Mouse (Mus musculus) midbrain, embryonic 15.5 days (tissue): ENCODE measurements around the gene Opa3. TPM values are rescaled to one million over a fixed set of nuclear protein-coding genes. Genes with fewer than 3 reads are reported as not detected.

Experiments
- ATAC-seq: fragments of 200-750 bp; cut with Nextera tagmentation; replicated peaks from 2 replicates; pipeline ENCODE4 v1.8.0; 2017; ENCODE audit warnings: moderate TSS enrichment
- H3K27ac ChIP-seq: fragments of 300-500 bp; sonication (generic); 2 replicates; pipeline ENCODE4 v1.5.1; 2015; ENCODE audit warnings: mild to moderate bottlenecking, inconsistent platforms
- H3K27me3 ChIP-seq: fragments of 300-500 bp; sonication (generic); replicated peaks from 2 replicates; pipeline ENCODE4 v1.6.1; 2015; ENCODE audit warnings: inconsistent platforms
- H3K36me3 ChIP-seq: fragments of 300-500 bp; sonication (generic); replicated peaks from 2 replicates; pipeline ENCODE4 v1.6.1; 2015; ENCODE audit warnings: inconsistent platforms
- H3K4me1 ChIP-seq: fragments of 300-500 bp; sonication (generic); 2 replicates; pipeline ENCODE4 v1.6.1; 2015; ENCODE audit warnings: inconsistent platforms
- H3K4me2 ChIP-seq: fragments of 300-500 bp; sonication (generic); 2 replicates; pipeline ENCODE4 v1.6.1; 2015; ENCODE audit warnings: inconsistent platforms, mild to moderate bottlenecking, moderate library complexity
- H3K4me3 ChIP-seq: fragments of 300-500 bp; sonication (generic); 2 replicates; pipeline ENCODE4 v1.5.1; 2015; ENCODE audit warnings: mild to moderate bottlenecking, inconsistent platforms
- H3K9ac ChIP-seq: fragments of 300-500 bp; sonication (generic); 2 replicates; pipeline ENCODE4 v1.6.1; 2015; ENCODE audit warnings: mild to moderate bottlenecking, inconsistent platforms
- H3K9me3 ChIP-seq: fragments of 300-500 bp; sonication (generic); 2 replicates; pipeline ENCODE4 v1.6.1; 2016; ENCODE audit warnings: inconsistent platforms
- WGBS: fragments of 180-500 bp; shearing (Covaris S2); methylation state at CpG from one replicate; pipeline ENCODE4 v1.1.7; 2015; ENCODE audit warnings: mixed read lengths; 5-methylcytosine and 5-hydroxymethylcytosine counted together
- polyA plus RNA-seq: library from polyadenylated mRNA; unstranded; fragments of >200 nt; fragmentation: Nextera tagmentation; extraction: Ambion mirVana; gene quantifications from 2 replicates; pipeline ENCODE4 v1.2.1, GENCODE M21; 2015

Opa3 gene
- polyA plus RNA-seq, 1 experiment from 2014 or later = 37.9 TPM

GRCm38 (mm10) chr7:19295503-19296185 is 67.5 kb downstream of the Opa3 start:
- H3K27me3 ChIP-seq = no peaks in the 10 kb centered on the region
- peak overlapping the region; percentile 7; the same call in 1 of the 2 replicates for H3K4me3 ChIP-seq
- H3K36me3 ChIP-seq = peaks cover 21% of the 10 kb centered on the region
- no peaks in the 10 kb centered on the region for H3K9me3 ChIP-seq
- H3K4me2 ChIP-seq = peak overlapping the region; percentile 40
- WGBS = 15% methylated on average over 20 of the region's 22 CpGs
- peaks cover 10% of the 10 kb centered on the region for H3K4me1 ChIP-seq
- peak; percentile 64 for ATAC-seq
- H3K27ac ChIP-seq = 0 out of 2 replicates have a peak overlapping the region, but pooled peaks have one; percentile 40
- H3K9ac ChIP-seq = no peak overlapping the region

DNA sequence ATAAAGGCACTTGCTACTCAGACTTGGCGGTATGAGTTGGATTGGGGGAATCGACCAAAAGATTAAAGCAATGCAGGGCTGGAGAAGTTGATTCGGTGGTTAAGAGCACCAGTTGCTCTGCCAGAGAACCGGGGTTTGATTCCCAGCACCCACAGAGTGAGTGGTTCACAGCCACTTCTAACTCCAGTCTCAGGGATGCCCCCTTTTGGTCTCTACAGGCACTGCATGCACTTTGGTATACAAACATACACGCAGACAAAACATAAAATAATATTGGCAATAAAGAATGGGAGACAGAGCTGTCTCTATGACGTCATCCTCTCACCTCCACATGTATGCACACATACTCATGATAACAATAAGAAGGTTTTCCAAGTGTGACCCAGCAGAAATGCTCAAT is 68.9 kb downstream of the Opa3 start:
- H3K9ac ChIP-seq = no peak overlapping the region
- no peak for ATAC-seq
- H3K4me2 ChIP-seq = no peak overlapping the region
- H3K9me3 ChIP-seq = no peaks in the 10 kb centered on the region
- H3K27me3 ChIP-seq = peaks cover under 1% of the 10 kb centered on the region; the same call in 1 of the 2 replicates
- no peak overlapping the region for H3K27ac ChIP-seq
- 90% methylated on average over 6 of the region's 6 CpGs for WGBS
- peaks cover 13% of the 10 kb centered on the region for H3K4me1 ChIP-seq
- H3K4me3 ChIP-seq = no peak overlapping the region
- H3K36me3 ChIP-seq = peaks cover 21% of the 10 kb centered on the region

GRCm38 (mm10) chr7:19297794-19298193 is 69.7 kb downstream of the Opa3 start:
- peaks cover 21% of the 10 kb centered on the region for H3K36me3 ChIP-seq
- WGBS = 93% methylated on average over 5 of the region's 5 CpGs
- H3K9me3 ChIP-seq = no peaks in the 10 kb centered on the region
- peaks cover 8% of the 10 kb centered on the region for H3K27me3 ChIP-seq
- no peak overlapping the region for H3K4me3 ChIP-seq
- no peak overlapping the region for H3K9ac ChIP-seq
- ATAC-seq = no peak
- no peak overlapping the region for H3K4me2 ChIP-seq
- H3K27ac ChIP-seq = no peak overlapping the region
- H3K4me1 ChIP-seq = peaks cover 18% of the 10 kb centered on the region

GRCm38 (mm10) chr7:19299194-19299593 is 71.1 kb downstream of the Opa3 start:
- Histone ChIP-seq H3K9ac (no peak overlapping the region), H3K4me1 (peaks cover 25% of the 10 kb centered on the region), H3K27me3 (peaks cover 18% of the 10 kb centered on the region), H3K4me2 (no peak overlapping the region), H3K4me3 (no peak overlapping the region), H3K36me3 (0 out of 2 replicates have a peak, but pooled peaks cover 10% of the 10 kb centered on the region), H3K27ac (no peak overlapping the region), H3K9me3 (no peaks in the 10 kb centered on the region)
- WGBS = 20% methylated on average over 3 of the region's 3 CpGs
- ATAC-seq = no peak

DNA sequence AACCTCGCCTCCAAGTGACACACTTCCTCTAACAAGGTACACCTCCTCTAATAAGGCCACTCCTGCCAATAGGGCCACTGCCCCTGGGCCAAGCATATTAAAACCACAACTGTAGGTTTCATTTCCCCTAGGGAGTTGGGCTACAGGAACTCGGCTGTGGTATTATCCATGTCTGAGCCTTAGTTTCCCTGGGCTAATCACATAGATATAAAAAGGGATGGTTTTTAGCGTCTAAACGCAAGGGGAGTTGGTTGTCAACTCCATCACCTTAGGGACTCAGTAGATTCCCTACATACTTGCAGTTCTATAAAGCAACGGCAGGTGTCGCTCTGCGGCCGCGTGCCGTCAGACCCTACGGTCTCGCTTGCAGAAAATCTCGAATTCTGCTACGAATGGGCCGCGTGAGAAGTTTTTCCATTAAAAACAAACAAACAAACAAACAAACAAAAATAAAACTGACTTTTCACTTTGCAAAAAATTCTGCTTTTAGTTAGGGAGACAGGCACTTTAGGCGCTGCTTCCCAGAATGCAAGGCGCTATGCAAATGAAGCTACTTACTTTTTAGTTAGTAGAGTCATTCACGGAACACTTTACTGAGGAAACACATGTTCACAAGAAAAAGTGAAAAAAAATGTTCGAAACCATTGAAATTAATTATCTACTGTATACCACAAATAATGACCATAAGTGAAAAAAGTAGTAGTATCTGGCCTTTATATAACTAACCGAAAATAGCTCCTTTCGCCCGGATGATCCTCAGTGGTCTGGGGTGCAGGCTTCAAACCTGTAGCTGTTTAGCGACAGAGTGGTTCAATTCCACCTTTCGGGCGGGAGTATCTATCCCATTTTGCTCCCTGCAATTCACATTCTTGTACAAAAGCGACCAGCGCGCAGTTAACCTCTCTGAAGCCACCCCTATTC is 72.6 kb downstream of the Opa3 start:
- Histone ChIP-seq H3K9ac (peak overlapping the region; percentile 39), H3K4me1 (peaks cover 37% of the 10 kb centered on the region), H3K4me2 (peak overlapping the region; percentile 78), H3K27ac (peak overlapping the region; percentile 46; the same call in 1 of the 2 replicates), H3K4me3 (peak overlapping the region; percentile 50), H3K36me3 (0 out of 2 replicates have a peak, but pooled peaks cover 3% of the 10 kb centered on the region), H3K27me3 (peaks cover 34% of the 10 kb centered on the region), H3K9me3 (no peaks in the 10 kb centered on the region)
- whole genome bisulfite sequencing = under 1% methylated on average over 29 of the region's 29 CpGs
- peak; percentile 86 for ATAC-seq

- no peak; the same call in 1 of the 2 replicates for ATAC-seq
- Histone ChIP-seq H3K9me3 (no peaks in the 10 kb centered on the region), H3K9ac (peak overlapping the region; percentile 39), H3K27ac (peak overlapping the region; percentile 46; the same call in 1 of the 2 replicates), H3K4me2 (peak overlapping the region; percentile 78), H3K4me3 (peak overlapping the region; percentile 50), H3K36me3 (no peaks in the 10 kb centered on the region), H3K27me3 (peaks cover 43% of the 10 kb centered on the region), H3K4me1 (peaks cover 37% of the 10 kb centered on the region)
- WGBS = 9% methylated on average over 16 of the region's 16 CpGs
Observed at GRCm38 (mm10) chr7:19301461-19302263, 73.5 kb downstream of the Opa3 start.

DNA sequence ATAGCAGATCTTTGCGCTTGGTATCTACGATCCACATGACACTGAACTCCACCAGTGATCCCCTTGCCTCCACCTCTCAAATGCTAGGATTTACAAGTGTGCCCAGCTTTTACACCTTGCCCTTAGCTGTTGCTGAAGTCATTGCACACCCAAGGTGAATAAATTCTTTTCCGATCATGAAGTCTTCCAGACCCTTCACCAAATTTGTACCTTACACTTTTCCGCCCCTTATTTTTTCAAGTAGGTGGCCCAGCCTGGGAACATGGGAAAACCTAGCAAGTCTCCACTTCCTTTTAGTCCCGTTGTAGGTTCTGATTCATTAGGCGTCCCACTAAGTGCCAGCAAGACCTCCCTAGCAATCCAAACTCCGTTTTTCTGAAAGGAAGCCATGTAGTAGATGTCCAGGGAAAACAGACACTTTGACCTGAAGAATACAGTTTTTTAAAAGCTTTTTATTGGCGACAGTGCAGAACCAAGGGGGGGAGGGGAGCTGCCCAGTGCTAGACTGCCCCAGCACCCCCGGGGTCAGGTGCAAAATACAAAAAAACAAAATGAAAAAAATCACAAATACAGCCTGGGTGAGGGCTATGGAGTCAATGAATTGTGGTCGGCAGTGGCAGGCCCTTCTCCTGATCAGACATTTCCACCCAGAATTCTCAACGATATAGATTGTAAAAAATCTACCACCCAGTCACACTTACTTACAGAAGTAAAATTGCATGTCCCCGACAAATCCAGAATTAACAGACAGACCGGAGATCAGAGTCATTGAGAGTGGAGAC is 74.3 kb downstream of the Opa3 start:
- no peak for ATAC-seq
- no peaks in the 10 kb centered on the region for H3K9me3 ChIP-seq
- peak overlapping the region; percentile 39 for H3K9ac ChIP-seq
- H3K27me3 ChIP-seq = peaks cover 51% of the 10 kb centered on the region
- peak overlapping the region; percentile 78 for H3K4me2 ChIP-seq
- peaks cover 38% of the 10 kb centered on the region for H3K4me1 ChIP-seq
- WGBS = 47% methylated on average over 13 of the region's 13 CpGs
- no peak overlapping the region for H3K27ac ChIP-seq
- H3K4me3 ChIP-seq = peak overlapping the region; percentile 50
- H3K36me3 ChIP-seq = no peaks in the 10 kb centered on the region

- 77% methylated on average over 12 of the region's 12 CpGs for WGBS
- no peak overlapping the region for H3K4me3 ChIP-seq
- H3K4me1 ChIP-seq = peaks cover 43% of the 10 kb centered on the region
- H3K36me3 ChIP-seq = no peaks in the 10 kb centered on the region
- no peak overlapping the region for H3K9ac ChIP-seq
- no peak overlapping the region for H3K27ac ChIP-seq
- no peak for ATAC-seq
- no peaks in the 10 kb centered on the region for H3K9me3 ChIP-seq
- no peak overlapping the region for H3K4me2 ChIP-seq
- H3K27me3 ChIP-seq = peaks cover 51% of the 10 kb centered on the region
Observed at GRCm38 (mm10) chr7:19303046-19303305, 74.8 kb downstream of the Opa3 start.

DNA sequence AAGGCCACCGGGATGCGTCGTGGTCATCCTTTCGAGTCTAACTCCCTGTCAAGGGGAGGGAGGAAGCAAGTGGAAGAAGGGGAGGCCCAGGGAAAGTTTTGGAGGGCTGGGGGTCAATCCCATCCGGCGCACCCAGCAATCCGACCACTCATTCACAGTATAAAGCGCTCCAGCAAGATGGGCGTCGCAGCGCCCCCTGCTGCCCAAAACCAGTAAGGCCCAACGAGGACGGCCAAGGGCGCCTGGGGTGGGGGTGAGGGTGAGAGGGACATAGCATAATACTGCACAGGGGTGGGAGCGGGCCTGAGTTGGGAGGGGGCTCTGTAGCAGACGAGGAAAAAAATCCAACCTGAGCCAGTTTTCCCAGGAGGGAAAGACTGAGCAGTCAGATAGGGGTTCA is 75.6 kb downstream of the Opa3 start:
- Histone ChIP-seq H3K9me3 (no peaks in the 10 kb centered on the region), H3K9ac (no peak overlapping the region), H3K4me3 (0 out of 2 replicates have a peak overlapping the region, but pooled peaks have one; percentile 27), H3K4me1 (peaks cover 45% of the 10 kb centered on the region), H3K4me2 (peak overlapping the region; percentile 46), H3K27ac (no peak overlapping the region), H3K36me3 (no peaks in the 10 kb centered on the region), H3K27me3 (peaks cover 51% of the 10 kb centered on the region)
- 0% methylated on average over 16 of the region's 16 CpGs for WGBS
- no peak for ATAC-seq

- H3K4me1 ChIP-seq = peaks cover 55% of the 10 kb centered on the region
- 0 out of 2 replicates have a peak overlapping the region, but pooled peaks have one; percentile 14 for H3K9ac ChIP-seq
- peak overlapping the region; percentile 27 for H3K4me3 ChIP-seq
- no peak overlapping the region for H3K27ac ChIP-seq
- 1% methylated on average over 48 of the region's 48 CpGs for WGBS
- H3K4me2 ChIP-seq = peak overlapping the region; percentile 46
- H3K36me3 ChIP-seq = no peaks in the 10 kb centered on the region
- no peak for ATAC-seq
- no peaks in the 10 kb centered on the region for H3K9me3 ChIP-seq
- H3K27me3 ChIP-seq = peaks cover 54% of the 10 kb centered on the region
Observed at GRCm38 (mm10) chr7:19304501-19305412, 76.6 kb downstream of the Opa3 start.

- no peak overlapping the region for H3K4me2 ChIP-seq
- H3K4me3 ChIP-seq = no peak overlapping the region
Observed at GRCm38 (mm10) chr7:19305413-19305735, 77.2 kb downstream of the Opa3 start.

More at GRCm38 (mm10) chr7:19305413-19305735, 77.2 kb downstream of the Opa3 start:
- H3K27me3 ChIP-seq = peaks cover 54% of the 10 kb centered on the region
- H3K27ac ChIP-seq = no peak overlapping the region
- WGBS = 19% methylated on average over 6 of the region's 6 CpGs
- H3K9ac ChIP-seq = no peak overlapping the region
- H3K36me3 ChIP-seq = no peaks in the 10 kb centered on the region
- no peak for ATAC-seq
- H3K9me3 ChIP-seq = no peaks in the 10 kb centered on the region
- H3K4me1 ChIP-seq = peaks cover 57% of the 10 kb centered on the region
